Mouse (Mus musculus): ENCODE results near the gene Abl2. TPM values are rescaled to one million over a fixed set of nuclear protein-coding genes. Genes with fewer than 3 reads are reported as not detected.

Abl2 gene
- polyA plus RNA-seq, 2 experiments = 1.2 to 1.6 TPM

GRCm38 (mm10) chr1:156597089-156597488 lies 38.5 kb downstream of the Abl2 start:
- ATAC-seq (ENCODE audit: insufficient read depth) = no peak

GRCm38 (mm10) chr1:156602545-156602944 lies 44.0 kb downstream of the Abl2 start:
- TF ChIP-seq EP300 (IDR thresholded peaks at IDR 0.05; ENCODE audit: low read depth) = no peak
- no peak for TF ChIP-seq CTCF (IDR thresholded peaks at IDR 0.05; ENCODE audit: low read depth)
- 75% methylated on average over 3 of the region's 3 CpGs for WGBS (ENCODE audit: insufficient replicate concordance)
- no peak overlapping the region for H3K4me3 ChIP-seq (ENCODE audit: insufficient read depth in 1 of 2, low read depth in 2 of 2, low read length in 2 of 2)

More at GRCm38 (mm10) chr1:156597089-156597488, 38.5 kb downstream of the Abl2 start:
- DNase-seq (ENCODE audit: low read depth in 3 of 3, low spot score in 3 of 3) = no peak
- no peaks in the 10 kb centered on the region for H3K27me3 ChIP-seq (ENCODE audit: control insufficient read depth, insufficient read depth, low read length)
- WGBS (ENCODE audit: insufficient replicate concordance) = 70% methylated on average over 4 of the region's 4 CpGs
- H3K27ac ChIP-seq = no peak overlapping the region
- no peak for TF ChIP-seq CTCF (IDR thresholded peaks at IDR 0.05; ENCODE audit: low read depth)
- H3K9me3 ChIP-seq (ENCODE audit: control insufficient read depth, low read length) = no peaks in the 10 kb centered on the region
- H3K9ac ChIP-seq (replicated peaks) = no peak overlapping the region
- H3K4me2 ChIP-seq (ENCODE audit: low read depth) = no peak overlapping the region
- no peak overlapping the region for H3K4me3 ChIP-seq (ENCODE audit: insufficient read depth in 1 of 2, low read depth in 2 of 2, low read length in 2 of 2)
- H3K4me1 ChIP-seq (replicated peaks; ENCODE audit: control insufficient read depth in 2 of 2, insufficient read depth in 2 of 2, low read length in 1 of 2) = no peaks in the 10 kb centered on the region
- H3K36me3 ChIP-seq (replicated peaks; ENCODE audit: control insufficient read depth, insufficient read depth, low read depth) = no peaks in the 10 kb centered on the region

GRCm38 (mm10) chr1:156605094-156605866 lies 46.7 kb downstream of the Abl2 start:
- H3K4me2 ChIP-seq (ENCODE audit: low read depth) = no peak overlapping the region
- DNase-seq (ENCODE audit: low read depth in 3 of 3, low spot score in 3 of 3) (no peak), ATAC-seq (ENCODE audit: insufficient read depth) (no peak)
- H3K27ac ChIP-seq = no peak overlapping the region
- no peaks in the 10 kb centered on the region for H3K9me3 ChIP-seq (ENCODE audit: control insufficient read depth, low read length)
- no peaks in the 10 kb centered on the region for H3K36me3 ChIP-seq (replicated peaks; ENCODE audit: control insufficient read depth, insufficient read depth, low read depth)
- no peaks in the 10 kb centered on the region for H3K27me3 ChIP-seq (ENCODE audit: control insufficient read depth, insufficient read depth, low read length)
- H3K4me1 ChIP-seq (replicated peaks; ENCODE audit: control insufficient read depth in 2 of 2, insufficient read depth in 2 of 2, low read length in 1 of 2) = peaks cover 0 to 2% of the 10 kb centered on the region in 2 experiments; a peak in 2 of 4 replicates
- no peak overlapping the region for H3K4me3 ChIP-seq (ENCODE audit: insufficient read depth in 1 of 2, low read depth in 2 of 2, low read length in 2 of 2)
- H3K9ac ChIP-seq (replicated peaks) = no peak overlapping the region
- TF ChIP-seq EP300 (IDR thresholded peaks at IDR 0.05; ENCODE audit: low read depth) (no peak), CTCF (IDR thresholded peaks at IDR 0.05; ENCODE audit: low read depth) (no peak)
- WGBS (ENCODE audit: insufficient replicate concordance) = 63% methylated on average over 12 of the region's 12 CpGs

More at GRCm38 (mm10) chr1:156602545-156602944, 44.0 kb downstream of the Abl2 start:
- no peak overlapping the region for H3K27ac ChIP-seq
- H3K27me3 ChIP-seq (ENCODE audit: control insufficient read depth, insufficient read depth, low read length) = no peaks in the 10 kb centered on the region
- H3K4me1 ChIP-seq (replicated peaks; ENCODE audit: control insufficient read depth in 2 of 2, insufficient read depth in 2 of 2, low read length in 1 of 2) = no peaks in the 10 kb centered on the region
- H3K9ac ChIP-seq (replicated peaks) = no peak overlapping the region
- no peak for ATAC-seq (ENCODE audit: insufficient read depth)
- no peak overlapping the region for H3K4me2 ChIP-seq (ENCODE audit: low read depth)
- H3K36me3 ChIP-seq (replicated peaks; ENCODE audit: control insufficient read depth, insufficient read depth, low read depth) = no peaks in the 10 kb centered on the region
- no peaks in the 10 kb centered on the region for H3K9me3 ChIP-seq (ENCODE audit: control insufficient read depth, low read length)
- no peak for DNase-seq (ENCODE audit: low read depth in 3 of 3, low spot score in 3 of 3)

- Histone ChIP-seq H3K4me1 (replicated peaks; ENCODE audit: control insufficient read depth in 2 of 2, insufficient read depth in 2 of 2, low read length in 1 of 2) (peaks cover 0 to 2% of the 10 kb centered on the region in 2 experiments; a peak in 2 of 4 replicates), H3K9ac (replicated peaks) (no peak overlapping the region), H3K27ac (no peak overlapping the region), H3K4me3 (ENCODE audit: insufficient read depth in 1 of 2, low read depth in 2 of 2, low read length in 2 of 2) (no peak overlapping the region), H3K36me3 (replicated peaks; ENCODE audit: control insufficient read depth, insufficient read depth, low read depth) (no peaks in the 10 kb centered on the region), H3K9me3 (ENCODE audit: control insufficient read depth, low read length) (no peaks in the 10 kb centered on the region), H3K4me2 (ENCODE audit: low read depth) (no peak overlapping the region), H3K27me3 (ENCODE audit: control insufficient read depth, insufficient read depth, low read length) (no peaks in the 10 kb centered on the region)
- DNase-seq (ENCODE audit: low read depth in 3 of 3, low spot score in 3 of 3) (no peak), ATAC-seq (ENCODE audit: insufficient read depth) (no peak)
- 62% methylated on average over 2 of the region's 2 CpGs for WGBS (ENCODE audit: insufficient replicate concordance)
- no peak for TF ChIP-seq CTCF (IDR thresholded peaks at IDR 0.05; ENCODE audit: low read depth)
- TF ChIP-seq EP300 (IDR thresholded peaks at IDR 0.05; ENCODE audit: low read depth) = no peak
Measured at GRCm38 (mm10) chr1:156605940-156606339, 47.4 kb downstream of the Abl2 start.

GRCm38 (mm10) chr1:156608496-156608895 lies 49.9 kb downstream of the Abl2 start:
- H3K4me2 ChIP-seq (ENCODE audit: low read depth) = no peak overlapping the region
- ATAC-seq (ENCODE audit: insufficient read depth) (no peak), DNase-seq (ENCODE audit: low read depth in 3 of 3, low spot score in 3 of 3) (no peak)
- 77% methylated on average over 2 of the region's 2 CpGs for WGBS (ENCODE audit: insufficient replicate concordance)
- H3K36me3 ChIP-seq (replicated peaks; ENCODE audit: control insufficient read depth, insufficient read depth, low read depth) = no peaks in the 10 kb centered on the region
- no peak overlapping the region for H3K27ac ChIP-seq
- no peaks in the 10 kb centered on the region for H3K9me3 ChIP-seq (ENCODE audit: control insufficient read depth, low read length)
- H3K4me1 ChIP-seq (replicated peaks; ENCODE audit: control insufficient read depth in 2 of 2, insufficient read depth in 2 of 2, low read length in 1 of 2) = peaks cover 0 to 2% of the 10 kb centered on the region in 2 experiments; a peak in 2 of 4 replicates
- no peaks in the 10 kb centered on the region for H3K27me3 ChIP-seq (ENCODE audit: control insufficient read depth, insufficient read depth, low read length)
- TF ChIP-seq EP300 (IDR thresholded peaks at IDR 0.05; ENCODE audit: low read depth) = no peak
- no peak for TF ChIP-seq CTCF (IDR thresholded peaks at IDR 0.05; ENCODE audit: low read depth)
- H3K4me3 ChIP-seq (ENCODE audit: insufficient read depth in 1 of 2, low read depth in 2 of 2, low read length in 2 of 2) = no peak overlapping the region
- H3K9ac ChIP-seq (replicated peaks) = no peak overlapping the region

Data from liver, embryonic 14.5 days (tissue).